Mouse (Mus musculus): ENCODE measurements at regions not wholly inside any gene's neighbourhood (a gene's known extent, or its start where the extent isn't known, plus 50 kb on each side); places are given as distances from the start of the nearest gene placed in this dataset.
"Not testable (repeated sequence)": the region's sequence is repeated elsewhere in the genome, so short reads cannot be mapped to it uniquely, and the experiment has no call there.

GRCm38 (mm10) chr10:38704762-38705130 is 116.8 kb downstream of the Rfpl4b start:
- not testable (repeated sequence) for DNase-seq

DNA sequence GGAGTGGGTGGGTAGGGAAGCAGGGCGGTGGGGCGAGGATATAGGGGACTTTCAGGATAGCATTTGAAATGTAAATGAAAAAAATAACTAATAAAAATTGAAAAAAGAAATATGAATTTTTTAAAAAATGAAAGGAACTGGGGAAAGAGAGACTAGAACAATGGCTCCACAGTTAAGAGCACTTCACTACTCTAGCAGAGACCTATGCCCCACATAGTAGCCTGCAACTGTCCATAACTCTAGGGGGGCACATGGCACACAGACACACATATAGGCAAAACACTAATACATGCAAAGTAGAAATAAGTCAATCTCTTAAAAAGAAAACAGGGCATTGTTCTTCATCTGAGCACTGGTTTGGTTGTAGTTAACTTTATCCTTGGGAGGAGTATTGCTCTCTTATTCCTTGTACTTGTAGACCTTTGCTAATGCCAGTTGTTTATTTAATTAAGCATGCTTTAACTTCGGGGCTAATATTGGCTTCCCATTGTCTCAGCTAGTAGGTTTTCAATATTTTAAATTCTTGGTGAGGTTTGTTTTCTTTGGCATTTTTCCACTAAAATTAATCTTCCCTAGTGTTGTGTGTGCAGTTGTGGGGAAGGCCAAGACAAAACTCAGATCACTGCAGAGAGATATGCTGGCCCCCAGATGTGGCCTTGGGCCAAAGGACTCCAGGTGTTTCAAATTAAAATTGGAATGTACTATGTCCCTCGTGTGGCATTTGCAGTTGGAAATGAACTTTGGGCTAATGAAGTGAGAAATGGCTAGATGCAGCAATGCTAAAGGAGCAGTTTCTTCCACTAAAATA is 117.4 kb downstream of the Rfpl4b start:
- no peak for DNase-seq

DNA sequence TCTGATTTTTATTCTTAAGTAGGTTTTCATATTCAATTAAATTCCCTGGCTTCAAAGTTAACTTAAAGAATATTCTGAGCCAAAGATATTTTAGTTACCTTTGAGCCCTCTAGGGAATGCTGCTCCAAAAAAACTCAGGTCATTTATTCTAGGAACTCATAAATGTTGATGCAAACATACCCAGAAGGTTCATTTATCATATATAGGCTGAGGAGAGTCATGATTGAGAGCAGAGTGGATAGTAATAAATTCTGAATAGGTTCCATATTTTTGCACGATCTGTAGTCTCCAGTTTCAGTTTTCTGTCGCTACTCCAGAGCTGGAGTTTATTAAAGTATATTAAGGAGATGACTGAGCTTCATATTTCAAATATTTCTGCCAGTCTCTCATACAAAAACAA is 144.1 kb downstream of the Rfpl4b start:
- no peak for DNase-seq

DNA sequence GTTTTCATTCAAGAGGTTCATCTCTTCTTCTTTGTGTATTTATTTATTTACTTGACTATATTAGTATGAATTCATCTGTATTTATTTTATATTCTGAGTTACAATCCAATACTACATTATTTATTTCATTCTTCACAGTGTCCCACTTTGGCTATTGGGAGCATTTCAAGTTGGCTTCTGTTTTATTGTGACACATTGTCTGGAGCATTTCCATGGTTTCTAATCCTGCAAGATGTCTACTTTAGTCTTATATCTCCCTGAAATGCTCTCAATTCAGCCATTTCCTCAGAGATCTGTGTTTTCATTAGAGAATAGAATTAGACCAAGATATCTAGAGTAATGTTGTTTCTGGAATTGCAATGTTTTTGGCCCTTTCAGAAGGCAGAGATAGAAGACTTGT is 153.0 kb downstream of the Rfpl4b start:
- no peak for DNase-seq

DNA sequence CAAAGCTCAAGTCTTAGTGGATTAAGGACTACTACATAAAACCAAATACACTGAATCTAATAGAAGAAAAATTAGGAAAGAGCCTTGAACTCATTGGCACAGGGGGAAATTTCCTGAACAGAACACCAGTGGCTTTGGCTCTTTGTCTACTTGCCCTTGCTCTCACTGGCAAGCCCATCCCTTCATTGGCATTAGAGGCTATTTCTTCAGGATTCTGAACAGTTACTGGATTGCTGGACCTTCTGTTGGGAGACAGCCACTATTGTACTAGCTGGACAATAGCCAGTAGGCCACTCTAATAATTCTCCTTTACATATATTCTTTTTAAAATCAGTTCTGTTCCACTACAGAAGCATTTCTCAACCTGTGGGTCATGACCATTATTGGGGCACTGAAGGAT is 153.7 kb downstream of the Rfpl4b start:
- no peak for DNase-seq

DNA sequence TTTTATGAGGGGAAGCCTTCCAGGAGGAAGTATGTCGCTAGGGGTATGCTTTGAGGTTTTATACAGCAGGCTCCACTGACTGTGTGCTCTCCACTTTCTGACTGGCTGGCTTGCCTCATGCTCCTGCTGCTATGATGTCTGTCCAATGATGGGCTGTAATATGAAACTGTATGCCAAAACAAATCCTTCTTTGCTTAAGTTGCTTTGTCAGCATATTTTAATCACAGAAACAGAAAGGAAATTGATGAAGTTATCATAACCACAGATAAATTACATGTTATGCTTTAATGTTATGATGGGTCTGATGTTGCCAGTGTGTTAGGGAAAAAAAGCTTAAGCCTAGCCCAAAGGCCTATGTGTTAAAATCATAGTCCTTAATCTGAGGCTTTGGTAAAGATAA is 185.9 kb downstream of the Rfpl4b start:
- DNase-seq, result no peak

DNA sequence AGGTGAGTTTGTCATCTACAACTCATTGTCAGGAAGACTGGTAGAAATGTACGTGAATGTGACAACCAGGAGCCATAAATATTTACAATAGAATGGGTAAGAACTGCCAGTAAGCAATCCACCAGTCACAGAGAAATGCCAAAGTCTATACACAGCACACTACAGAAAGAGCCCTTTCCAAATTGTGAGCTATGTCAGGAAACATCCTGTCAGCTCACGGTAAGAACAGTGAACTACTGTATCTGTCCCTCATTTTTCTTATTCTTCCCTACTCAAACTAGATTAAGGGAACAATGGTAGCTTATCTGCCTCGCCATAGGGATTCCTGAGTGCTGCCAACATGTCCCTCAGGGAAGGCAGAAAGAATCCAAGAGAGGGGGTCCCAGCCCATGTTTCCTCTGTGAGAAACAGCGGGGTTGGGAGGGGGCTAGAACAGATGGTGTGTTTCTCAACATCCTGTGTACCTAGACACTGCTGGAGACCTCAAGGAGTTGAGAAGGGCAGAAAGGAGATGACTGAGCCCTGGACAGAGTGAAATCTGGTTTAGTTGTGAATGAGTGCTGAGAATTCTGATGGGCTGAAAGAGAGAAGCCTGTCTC is 191.6 kb downstream of the Rfpl4b start:
- DNase-seq, result no peak

GRCm38 (mm10) chr10:38623399-38623798 is 198.2 kb downstream of the Rfpl4b start:
- DNase-seq, result no peak

DNA sequence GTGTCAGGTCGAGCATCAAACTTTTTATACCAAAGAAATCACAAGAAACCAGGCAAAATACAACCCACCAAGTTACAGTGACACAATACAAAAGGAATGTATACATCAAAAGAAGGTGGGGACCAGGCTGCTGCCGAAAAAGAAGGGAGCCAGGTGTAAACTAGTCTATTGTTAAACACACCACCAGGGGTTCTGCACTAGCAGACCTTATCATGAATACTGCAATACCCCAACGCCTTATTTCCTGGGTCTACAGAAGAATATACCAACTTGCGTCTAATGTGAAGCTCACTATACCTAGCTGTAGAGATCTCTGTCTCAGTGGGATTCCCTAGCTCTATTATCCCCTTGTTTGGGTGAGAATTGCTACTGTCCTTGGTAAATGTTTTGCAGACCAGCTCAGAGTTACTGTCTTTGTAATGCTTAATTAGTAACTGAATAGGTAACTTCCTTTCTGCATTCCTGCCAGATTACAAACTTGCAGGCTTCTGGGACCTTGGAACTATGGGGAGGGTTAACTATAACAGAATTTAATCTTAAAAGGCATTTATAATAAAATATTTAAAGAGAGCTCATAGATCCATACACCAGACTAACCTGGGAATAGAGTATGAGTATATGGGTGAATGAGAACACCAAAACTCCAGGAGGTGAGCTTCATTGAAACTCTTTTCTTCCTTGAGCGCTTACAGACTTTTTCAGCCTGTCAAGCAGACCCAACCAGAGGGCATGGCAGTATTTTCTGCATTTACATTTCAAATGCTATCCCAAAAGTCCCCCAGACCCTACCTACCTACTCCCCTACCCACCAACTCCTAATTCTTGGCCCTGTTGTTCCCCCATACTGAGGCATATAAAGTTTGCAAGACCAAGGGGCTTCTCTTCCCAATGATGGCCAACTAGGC is 211.7 kb downstream of the Rfpl4b start:
- DNase-seq, result no peak

DNA sequence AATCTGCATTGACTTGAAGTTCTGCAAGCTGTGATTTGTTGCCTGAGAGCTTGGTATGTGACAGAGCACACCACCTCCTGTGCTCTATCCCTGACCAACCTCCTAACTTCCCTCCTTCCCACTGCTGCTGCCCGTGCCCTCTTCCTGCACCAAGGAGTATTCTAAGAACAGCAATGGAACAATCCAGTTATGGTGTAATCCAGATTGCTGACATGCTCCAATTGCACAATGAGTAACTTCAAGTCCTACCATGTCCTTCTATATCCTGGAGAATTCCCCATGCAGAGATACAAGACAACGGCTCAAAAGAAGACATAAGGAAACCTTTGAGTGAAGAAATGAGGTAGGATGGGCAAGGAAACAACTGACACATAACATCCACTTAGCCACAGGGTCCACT is 235.5 kb downstream of the Rfpl4b start:
- no peak for DNase-seq

DNA sequence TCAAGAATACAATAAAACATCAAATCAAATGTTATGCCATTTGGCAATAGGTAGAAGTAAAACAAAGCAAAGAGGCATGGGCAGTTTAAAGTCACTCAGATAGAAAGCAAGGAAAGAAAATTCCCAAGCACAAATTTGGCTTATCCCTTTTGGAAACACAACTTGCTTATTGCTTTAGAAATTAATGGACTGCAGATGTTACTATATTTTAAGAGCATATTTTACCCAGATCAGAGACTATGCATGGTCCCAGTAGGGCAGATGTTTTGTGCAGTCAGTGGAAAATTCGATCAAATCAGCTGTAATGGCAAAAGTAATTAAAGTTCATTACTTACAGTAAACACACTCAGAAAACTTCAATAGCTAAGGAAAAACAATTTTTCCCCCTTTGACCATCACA is 245.9 kb downstream of the Rfpl4b start:
- DNase-seq, result no peak

GRCm38 (mm10) chr10:38573728-38574127 is 247.9 kb downstream of the Rfpl4b start:
- no peak for DNase-seq

DNA sequence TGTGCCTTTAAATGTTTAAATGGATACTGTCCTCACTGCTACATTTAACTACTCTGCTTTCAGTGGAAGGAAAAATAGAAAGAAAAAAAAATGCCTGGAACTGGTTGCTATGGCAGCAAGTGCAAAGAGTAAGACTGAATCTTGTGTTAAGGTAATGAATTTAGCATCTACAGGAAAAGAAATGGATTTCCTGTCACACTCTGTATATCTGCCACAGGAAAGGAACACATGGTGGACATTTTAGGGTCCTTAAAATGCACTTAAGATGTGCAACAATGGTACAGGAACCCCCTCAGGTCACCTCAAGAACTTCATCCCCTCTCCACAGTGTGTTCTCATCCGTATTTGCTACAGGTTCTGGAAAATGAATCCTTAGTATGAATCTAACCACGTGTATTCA is 248.4 kb downstream of the Rfpl4b start:
- DNase-seq, result peak; percentile 26

GRCm38 (mm10) chr10:38567270-38567669 is 254.3 kb downstream of the Rfpl4b start:
- DNase-seq, result no peak

- no peak for DNase-seq
Measured at GRCm38 (mm10) chr10:38566361-38566760, 255.2 kb downstream of the Rfpl4b start.

- DNase-seq, result peak; percentile 62
Measured at GRCm38 (mm10) chr10:38555040-38555439, 266.5 kb downstream of the Rfpl4b start.

DNA sequence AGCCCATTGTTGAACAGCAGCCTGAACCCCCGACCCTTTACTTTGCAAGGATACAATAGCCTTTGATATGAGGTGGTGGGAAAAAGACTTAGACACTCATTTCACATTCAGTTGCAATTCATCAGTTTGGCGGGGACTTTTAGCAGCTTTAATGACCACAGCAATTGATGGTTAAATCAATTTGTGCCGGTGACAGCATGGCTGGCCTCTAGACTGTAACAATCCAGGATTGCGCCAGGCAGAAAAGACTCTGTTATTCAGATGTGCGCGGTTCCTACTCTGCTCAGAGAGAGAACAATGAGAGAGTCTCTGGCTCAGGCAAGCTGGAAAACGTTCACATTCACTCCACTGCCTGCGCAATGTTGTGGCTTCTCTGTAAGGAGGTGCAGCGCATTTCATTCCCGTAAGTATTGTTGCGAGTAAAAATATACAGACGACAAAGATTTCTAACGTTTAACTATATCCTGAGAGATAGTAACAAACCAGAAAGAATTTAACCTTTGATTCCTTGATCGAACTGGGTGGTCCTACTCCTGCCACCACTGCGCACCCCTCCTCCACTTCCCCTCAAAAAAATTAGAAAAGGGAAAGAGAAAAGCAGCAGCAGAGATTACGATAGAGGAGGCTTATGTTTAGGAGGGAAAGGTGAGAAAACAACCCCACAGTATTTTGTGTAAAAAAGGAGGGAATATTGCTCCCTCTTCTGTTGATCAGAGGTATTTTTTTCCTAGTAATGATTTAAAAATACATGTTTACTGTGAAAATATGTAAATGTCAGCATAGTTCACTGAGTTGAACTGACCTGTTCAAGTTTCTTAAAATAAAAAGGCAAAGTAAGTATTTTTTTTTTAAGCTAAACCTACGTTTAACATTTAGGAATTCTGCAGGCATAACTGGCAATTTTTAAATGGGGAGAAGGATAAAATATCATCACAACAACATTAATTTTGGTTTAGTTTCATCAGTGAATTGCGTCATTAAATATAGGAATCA is 267.6 kb downstream of the Rfpl4b start:
- peak; percentile 33 for DNase-seq

GRCm38 (mm10) chr10:38553326-38553687 is 268.3 kb downstream of the Rfpl4b start:
- no peak for DNase-seq

DNA sequence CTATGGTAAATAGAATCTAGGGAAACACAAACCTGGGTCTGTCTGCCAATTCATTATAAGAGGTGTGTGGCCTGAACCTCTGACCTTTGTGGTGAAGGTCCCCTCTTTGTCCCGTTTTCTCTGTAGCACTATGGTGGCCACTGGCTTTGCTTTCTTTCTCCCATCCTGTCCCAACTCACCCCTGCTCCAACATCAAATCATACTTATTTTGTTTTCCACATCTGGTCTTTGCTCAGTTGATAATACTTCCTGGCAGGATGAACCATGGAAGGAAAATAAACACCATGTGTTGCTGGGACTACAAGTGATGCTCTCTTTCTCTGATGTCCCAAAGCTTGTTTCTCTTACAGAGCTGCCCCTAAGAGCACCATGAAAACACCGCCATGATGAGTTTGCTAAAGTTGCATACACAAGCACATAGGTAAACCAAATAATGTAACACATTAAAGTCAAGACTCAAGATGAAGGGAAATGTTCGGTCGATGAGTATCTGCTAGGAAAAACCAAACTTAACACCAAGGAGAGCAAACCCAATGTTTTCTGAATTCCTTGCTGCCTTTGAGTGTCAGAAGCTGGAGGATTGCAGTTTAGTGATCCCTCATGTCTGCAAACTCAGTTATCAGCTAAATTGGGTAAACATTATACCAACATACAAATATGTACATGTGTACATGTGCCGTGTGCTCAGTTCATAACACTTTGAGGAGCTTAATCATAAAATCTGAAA is 269.1 kb downstream of the Rfpl4b start:
- no peak for DNase-seq

GRCm38 (mm10) chr10:38540031-38540430 is 281.5 kb downstream of the Rfpl4b start:
- DNase-seq, result no peak

- DNase-seq, result no peak
Measured at GRCm38 (mm10) chr10:38538766-38539165, 282.8 kb downstream of the Rfpl4b start.

GRCm38 (mm10) chr10:38516636-38517035 is 304.9 kb downstream of the Rfpl4b start:
- no peak for DNase-seq

All from right cerebral cortex, adult 18-20 months (tissue).